ENCODE assay signal across 7 mouse cellular contexts in the genomic region with DNA sequence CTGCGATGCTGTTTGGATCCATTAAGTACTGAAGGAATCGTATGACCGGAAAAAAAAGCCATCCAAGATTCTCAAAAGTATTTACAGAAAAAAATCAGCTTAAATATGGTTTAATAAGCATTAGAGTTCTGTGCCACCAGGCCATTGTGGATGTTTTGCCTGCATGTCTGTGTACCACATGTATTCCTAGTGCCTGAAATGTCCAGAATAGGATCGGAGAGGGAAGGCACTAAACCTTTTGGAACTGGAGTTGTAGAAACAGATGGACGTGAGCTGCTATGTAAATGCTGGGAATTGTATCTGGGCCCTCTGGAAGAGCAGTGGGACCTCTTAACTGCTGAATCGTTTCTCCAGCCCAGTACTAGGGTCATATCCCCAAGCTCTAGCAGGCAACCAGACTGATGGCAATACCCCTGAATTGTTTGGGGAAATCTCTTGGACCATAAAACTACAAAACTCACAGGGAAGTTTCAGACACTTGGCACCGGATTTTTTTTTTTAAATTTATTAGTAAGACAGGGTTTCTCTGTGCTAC.
DNase-seq lines count a peak whose midpoint lies in the region; ATAC-seq and TF ChIP-seq lines count a peak whose summit lies in the region.

No protein-coding gene starts in this region.

- peak overlapping the region; percentile 61 for H3K9ac ChIP-seq in limb, embryonic 14.5 days (ENCODE audit: low read depth, low read length, severe bottlenecking)
- H3K9ac ChIP-seq in stomach, embryonic 14.5 days (replicated peaks; ENCODE audit: low read depth, low read length), result peak overlapping the region; percentile 12; the same call in 1 of the 2 replicates

- peak overlapping the region; percentile 74 for H3K4me3 ChIP-seq in lung, adult 2 months (replicated peaks; ENCODE audit: extremely low read depth, low read depth, low read length)
- H3K4me3 ChIP-seq in forebrain, embryonic 10.5 days, result peak overlapping the region; percentile 60
- peak overlapping the region; percentile 48 for H3K4me3 ChIP-seq in limb, embryonic 14.5 days (replicated peaks; ENCODE audit: low read length)
- peak overlapping the region; percentile 46 for H3K4me3 ChIP-seq in stomach, embryonic 14.5 days (ENCODE audit: low read depth, low read length)

- H3K27me3 ChIP-seq in forebrain, embryonic 10.5 days (ENCODE audit: poor library complexity, severe bottlenecking), result no peaks in the 10 kb centered on the region
- H3K27me3 ChIP-seq in limb, embryonic 14.5 days (ENCODE audit: control insufficient read depth, insufficient read depth, low read length), result no peaks in the 10 kb centered on the region
- H3K27me3 ChIP-seq in stomach, embryonic 14.5 days (ENCODE audit: control insufficient read depth, insufficient read depth, low read length), result no peaks in the 10 kb centered on the region

- ATAC-seq in limb, embryonic 14.5 days (ENCODE audit: low FRiP score, low read depth), result peak; percentile 47; the same call in 1 of the 2 replicates
- no peak for ATAC-seq in stomach, embryonic 14.5 days (ENCODE audit: insufficient number of reproducible peaks, insufficient read depth, low FRiP score, low read depth)

- H3K36me3 ChIP-seq in forebrain, embryonic 10.5 days (replicated peaks), result peaks cover 5% of the 10 kb centered on the region; the same call in 1 of the 2 replicates
- H3K36me3 ChIP-seq in limb, embryonic 14.5 days (ENCODE audit: control insufficient read depth, insufficient read depth, low read length), result no peaks in the 10 kb centered on the region
- no peaks in the 10 kb centered on the region for H3K36me3 ChIP-seq in stomach, embryonic 14.5 days (ENCODE audit: control insufficient read depth, insufficient read depth, low read length)

- no peak for TF ChIP-seq CTCF in lung, adult 2 months (IDR thresholded peaks at IDR 0.05; ENCODE audit: insufficient read depth, low read length)

- peak overlapping the region; percentile 55 for H3K4me2 ChIP-seq in limb, embryonic 14.5 days (replicated peaks; ENCODE audit: low read depth, low read length, severe bottlenecking)
- peak overlapping the region; percentile 52 for H3K4me2 ChIP-seq in stomach, embryonic 14.5 days (replicated peaks; ENCODE audit: low read depth, low read length)

- peaks cover 3% of the 10 kb centered on the region for H3K4me1 ChIP-seq in lung, adult 2 months (ENCODE audit: control insufficient read depth, insufficient read depth, low read length)
- H3K4me1 ChIP-seq in forebrain, embryonic 10.5 days, result peaks cover 13% of the 10 kb centered on the region
- H3K4me1 ChIP-seq in limb, embryonic 14.5 days (ENCODE audit: control insufficient read depth, insufficient read depth, low read length), result no peaks in the 10 kb centered on the region
- no peaks in the 10 kb centered on the region for H3K4me1 ChIP-seq in stomach, embryonic 14.5 days (ENCODE audit: control insufficient read depth, insufficient read depth, low read length)

- no peak for TF ChIP-seq POLR2A in lung, adult 2 months (IDR thresholded peaks at IDR 0.05; ENCODE audit: borderline replicate concordance, extremely low read depth, low read depth, low read length)
- no peak for TF ChIP-seq POLR2A in limb, embryonic 14.5 days (IDR thresholded peaks at IDR 0.05; ENCODE audit: borderline replicate concordance, extremely low read depth, insufficient read depth, insufficient read length)

- no peak for DNase-seq in lung, adult 2 months
- DNase-seq in lung, postnatal 4 days, result no peak
- DNase-seq in forebrain, embryonic 10.5 days (ENCODE audit: extremely low spot score, low spot score), result no peak
- DNase-seq in limb, embryonic 14.5 days (ENCODE audit: low spot score), result no peak
- DNase-seq in adrenal gland, postnatal 4 days (ENCODE audit: low spot score in 2 of 2), result no peak
- DNase-seq in thymus, postnatal 10 days (ENCODE audit: low spot score in 2 of 2), result no peak

- 35% methylated on average over 7 of the region's 7 CpGs for WGBS in lung, adult 2 months
- 41% methylated on average over 7 of the region's 7 CpGs for WGBS in forebrain, embryonic 10.5 days
- 27% methylated on average over 7 of the region's 7 CpGs for WGBS in limb, embryonic 14.5 days
- 36% methylated on average over 7 of the region's 7 CpGs for WGBS in stomach, embryonic 14.5 days

- peak overlapping the region; percentile 89 for H3K27ac ChIP-seq in forebrain, embryonic 10.5 days
- H3K27ac ChIP-seq in limb, embryonic 14.5 days (replicated peaks; ENCODE audit: low read depth, low read length), result peak overlapping the region; percentile 84
- peak overlapping the region; percentile 88 for H3K27ac ChIP-seq in stomach, embryonic 14.5 days (ENCODE audit: low read length)

- H3K9me3 ChIP-seq in forebrain, embryonic 10.5 days, result no peaks in the 10 kb centered on the region
- no peaks in the 10 kb centered on the region for H3K9me3 ChIP-seq in limb, embryonic 14.5 days (ENCODE audit: control insufficient read depth, low read length)
- no peaks in the 10 kb centered on the region for H3K9me3 ChIP-seq in stomach, embryonic 14.5 days (ENCODE audit: control insufficient read depth, low read depth, low read length)
